Mouse (Mus musculus): ENCODE measurements around the gene C2.

Gene C2

DNA sequence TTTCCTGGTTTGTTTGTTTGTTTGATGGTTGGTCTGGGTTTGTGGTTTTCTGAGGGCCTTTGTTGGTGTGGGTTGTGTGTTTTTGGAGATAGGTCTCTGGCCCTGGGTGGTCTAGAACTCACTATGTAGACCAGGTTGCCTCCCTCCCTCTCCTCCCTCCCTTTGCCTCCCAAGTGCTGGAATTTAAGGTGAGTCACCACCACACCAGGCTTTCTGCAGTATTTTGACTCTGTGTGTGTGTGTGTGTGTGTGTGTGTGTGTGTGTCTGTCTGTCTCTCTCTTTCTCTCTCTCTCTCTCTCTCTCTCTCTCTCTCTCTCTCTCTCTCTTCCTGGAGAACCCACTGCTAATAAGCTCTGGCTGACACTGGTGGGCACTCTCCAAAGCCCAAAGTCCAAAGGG lies 16.9 kb downstream of the C2 start:
- DNase-seq (ENCODE audit: low spot score in 2 of 2) = no peak

DNA sequence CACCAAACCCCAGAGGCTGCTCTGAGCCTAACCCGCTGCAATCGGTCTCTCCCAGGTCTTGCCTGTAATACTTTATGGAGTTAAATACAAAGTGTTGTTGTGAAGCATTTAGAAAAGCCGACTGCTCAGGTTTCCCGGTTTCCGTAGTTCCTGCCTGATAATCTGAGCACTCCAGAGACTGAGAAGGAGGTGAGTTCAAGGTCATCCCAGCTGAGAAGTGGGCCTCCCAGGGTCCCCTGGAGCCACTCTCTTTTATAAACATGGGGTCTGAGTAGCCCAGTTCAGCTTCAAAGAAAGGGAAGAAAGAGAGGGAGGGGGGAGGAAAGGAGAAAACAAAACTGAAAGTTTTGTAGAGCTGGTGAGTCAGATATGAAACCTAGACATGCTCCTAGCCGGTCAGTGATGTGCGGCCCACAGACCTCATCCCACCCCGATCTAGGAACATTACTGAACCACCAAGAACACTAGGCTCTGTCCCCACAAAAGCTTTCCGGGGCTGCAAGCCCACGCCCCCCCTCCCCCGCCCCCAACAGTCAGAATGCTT lies 18.7 kb downstream of the C2 start, which contains the start of gene Zbtb12:
Gene Zbtb12 (plus strand): TSS at position 148 of the 544 bp plus-strand sequence.
- no peak for DNase-seq (ENCODE audit: low spot score in 2 of 2)

GRCm38 (mm10) chr17:34874321-34874720 lies 23.7 kb downstream of the C2 start:
- DNase-seq (ENCODE audit: low spot score in 2 of 2) = no peak

- DNase-seq (ENCODE audit: low spot score in 2 of 2) = no peak
Measured at GRCm38 (mm10) chr17:34865981-34866380, 32.1 kb downstream of the C2 start.

- no peak for DNase-seq (ENCODE audit: low spot score in 2 of 2)
Measured at GRCm38 (mm10) chr17:34862416-34863081, 35.5 kb downstream of the C2 start, which contains the start of gene Cfb. Gene Cfb, minus strand, starts transcription at chr17:34862518.

- DNase-seq (ENCODE audit: low spot score in 2 of 2) = no peak
Measured at GRCm38 (mm10) chr17:34861704-34862415, 36.2 kb downstream of the C2 start.

DNA sequence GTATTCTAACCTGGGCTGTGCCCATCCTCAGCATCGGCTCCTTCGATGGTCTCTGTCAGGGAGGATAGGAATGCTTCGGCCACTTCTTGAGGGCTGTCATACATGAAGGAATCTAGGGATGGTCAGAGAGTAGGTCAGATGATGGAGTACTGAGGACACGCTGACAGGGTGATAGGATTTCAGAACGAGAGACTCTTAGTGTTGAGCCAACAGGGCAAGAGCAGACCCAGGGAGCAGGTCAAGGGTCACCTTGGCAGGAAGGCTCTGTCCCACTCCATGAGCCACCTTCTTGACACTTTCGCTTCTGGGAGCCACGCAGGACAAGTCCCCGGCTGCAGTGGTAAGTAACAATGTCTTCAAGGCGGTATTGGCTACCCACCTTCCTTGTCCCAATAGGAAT lies 37.6 kb downstream of the C2 start:
- DNase-seq (ENCODE audit: low spot score in 2 of 2) = no peak

- DNase-seq (ENCODE audit: low spot score in 2 of 2) = no peak
Measured at GRCm38 (mm10) chr17:34858670-34859069, 39.4 kb downstream of the C2 start.

DNA sequence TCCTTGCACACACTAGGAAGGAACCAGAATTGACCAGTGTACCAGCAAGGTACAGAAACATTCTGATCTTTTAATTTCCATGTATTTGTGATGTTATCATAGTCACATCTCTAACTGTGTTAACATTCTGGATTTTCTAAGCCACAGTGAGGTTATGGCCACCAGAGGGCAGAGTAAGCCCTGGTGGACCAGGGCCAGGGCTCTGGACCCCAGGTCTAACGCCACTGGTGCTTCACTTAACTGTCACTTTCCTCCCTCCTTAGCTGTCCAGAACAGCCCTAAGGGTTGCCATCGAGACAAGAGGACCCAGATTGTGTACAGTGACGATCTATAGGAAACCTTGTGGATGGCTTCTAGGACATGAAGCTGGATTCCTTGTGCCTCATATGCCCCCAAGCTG lies 42.2 kb downstream of the C2 start:
- peak; percentile 47 to 74 for DNase-seq (ENCODE audit: low spot score in 2 of 2)

DNA sequence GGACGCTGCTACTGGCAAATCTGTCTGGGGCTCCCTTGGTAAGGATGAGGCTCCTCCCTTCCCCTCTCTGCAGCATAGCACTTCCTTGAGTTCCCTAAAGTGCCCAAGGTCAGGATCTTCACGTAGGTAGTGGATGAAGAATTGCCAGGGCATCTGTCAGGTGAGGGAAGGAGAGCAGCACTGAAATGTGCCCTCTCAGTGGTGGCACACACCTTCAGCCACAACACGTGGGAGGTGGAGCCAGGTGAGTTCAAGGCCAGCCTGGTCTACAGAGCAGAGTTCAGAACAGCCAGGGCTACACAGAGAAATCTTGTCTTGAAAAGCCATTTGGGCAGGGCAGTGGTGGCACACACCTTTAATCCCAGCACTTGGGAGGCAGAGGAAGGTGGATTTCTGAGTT lies 43.3 kb downstream of the C2 start:
- DNase-seq (ENCODE audit: low spot score in 2 of 2) = no peak

DNA sequence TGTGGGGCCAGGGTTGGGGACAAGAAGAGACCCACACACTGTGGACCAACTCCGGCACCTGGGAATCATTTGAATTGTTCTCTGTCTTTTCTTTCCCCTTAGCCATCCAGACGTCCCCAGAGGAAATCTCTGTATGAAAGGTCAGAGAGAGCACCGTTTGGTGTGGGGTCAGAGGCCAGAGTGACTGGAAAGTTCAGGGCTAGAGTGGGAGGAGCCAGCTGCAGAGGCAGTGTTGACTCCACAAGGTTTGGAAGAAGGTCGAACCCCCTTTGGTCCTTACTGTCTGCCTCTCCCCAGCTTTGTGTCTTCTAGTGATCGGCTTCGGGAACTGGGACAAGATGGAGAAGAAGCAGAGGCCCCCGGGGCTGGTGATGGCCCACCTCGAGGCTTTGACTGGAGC lies 44.6 kb downstream of the C2 start:
- no peak for DNase-seq (ENCODE audit: low spot score in 2 of 2)

GRCm38 (mm10) chr17:34850517-34851125 lies 47.4 kb downstream of the C2 start:
- no peak for DNase-seq (ENCODE audit: low spot score in 2 of 2)

- DNase-seq (ENCODE audit: low spot score in 2 of 2) = peak; percentile 98
Measured at GRCm38 (mm10) chr17:34849722-34850516, 48.1 kb downstream of the C2 start, which contains the start of the genes Skiv2l and Nelfe. Gene Skiv2l, minus strand, starts transcription at chr17:34850210. Gene Nelfe, plus strand, starts transcription at chr17:34850391.

DNA sequence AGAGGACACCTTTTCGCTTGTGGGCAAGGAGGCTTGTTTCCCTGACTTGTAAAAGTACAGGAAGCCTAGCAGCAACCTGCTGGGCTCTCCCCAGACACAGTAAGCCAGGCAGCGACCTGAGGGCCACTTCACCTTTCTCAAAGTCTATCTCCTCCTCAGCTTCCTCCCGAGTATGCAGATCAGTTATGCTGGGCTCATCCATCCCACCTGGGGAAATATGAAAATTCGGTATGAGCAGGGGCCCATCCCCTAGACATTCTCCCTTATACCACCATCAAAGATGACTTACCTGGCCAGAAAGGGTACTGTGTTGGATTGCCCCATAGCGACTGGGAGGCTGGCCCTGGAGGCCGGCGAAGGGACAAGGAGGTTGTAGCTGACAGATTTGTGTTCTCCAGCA lies 50.5 kb downstream of the C2 start:
- DNase-seq (ENCODE audit: low spot score in 2 of 2) = no peak

DNA sequence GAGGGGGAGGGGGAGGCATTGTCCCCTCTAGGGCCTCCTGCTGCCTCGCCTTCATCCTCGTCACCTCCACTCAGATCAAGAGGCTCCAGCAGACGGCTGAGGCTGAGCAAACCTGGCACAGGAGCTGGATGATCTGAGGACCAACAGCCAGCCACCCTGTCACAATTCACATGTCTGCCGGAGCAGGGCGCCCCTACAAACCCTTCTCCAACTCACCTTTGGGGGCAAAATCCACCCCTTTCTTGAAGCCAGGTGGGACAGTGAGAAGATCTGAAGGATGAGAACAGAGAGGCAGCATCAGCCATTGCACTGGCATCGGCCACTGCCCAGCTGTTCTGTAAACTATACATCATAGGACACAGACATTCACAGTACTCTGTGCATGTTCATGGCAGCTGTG lies 50.9 kb downstream of the C2 start:
- no peak for DNase-seq (ENCODE audit: low spot score in 2 of 2)

DNA sequence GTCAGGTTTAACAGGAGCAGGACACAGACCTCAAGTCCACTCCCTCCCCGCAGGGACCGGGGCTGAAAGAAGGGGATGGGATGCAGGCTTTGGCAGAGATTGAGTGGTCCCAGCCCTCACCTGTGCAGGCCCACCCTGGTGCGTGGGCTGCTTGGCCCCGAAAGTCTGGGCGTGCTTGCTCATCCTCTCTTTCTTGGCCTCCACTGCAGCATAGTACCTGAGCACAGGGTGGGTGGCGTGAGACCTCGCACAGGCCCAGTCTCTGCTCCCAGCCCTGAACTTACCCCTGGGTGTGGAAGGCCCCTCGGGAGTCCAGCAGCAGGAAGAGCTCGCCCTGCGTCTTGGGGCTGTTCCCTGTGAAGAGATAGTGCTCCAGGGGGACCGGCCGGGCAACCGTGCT lies 53.2 kb downstream of the C2 start:
- no peak for DNase-seq (ENCODE audit: low spot score in 2 of 2)

DNA sequence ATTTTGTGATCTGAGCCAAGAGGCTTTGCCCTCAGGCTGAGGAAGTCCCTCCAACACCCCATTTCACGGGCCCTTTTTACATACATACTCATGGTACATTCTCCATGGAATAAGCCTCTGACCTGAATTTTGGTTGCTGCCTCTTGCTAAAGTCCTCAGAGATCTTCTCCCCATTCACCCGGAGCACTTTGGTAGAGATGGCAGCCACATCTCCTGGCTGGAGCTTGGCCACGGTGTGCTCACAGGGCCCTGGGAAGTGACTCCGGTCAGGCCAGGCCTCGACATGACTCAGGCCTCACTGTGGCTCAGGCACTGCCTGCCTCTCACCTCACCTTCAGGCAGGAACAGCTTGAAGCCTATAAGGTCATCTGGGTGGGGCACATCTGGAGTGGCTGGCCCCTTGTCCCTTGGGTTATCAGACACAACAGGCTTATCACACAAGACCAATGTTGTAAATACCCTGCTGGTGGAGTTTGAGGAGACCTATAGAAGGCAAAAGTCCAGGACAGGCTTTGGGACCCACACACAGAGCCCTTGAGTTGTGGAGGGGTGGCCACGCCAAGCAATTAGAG lies 57.2 kb downstream of the C2 start:
- DNase-seq (ENCODE audit: low spot score in 2 of 2) = no peak

DNA sequence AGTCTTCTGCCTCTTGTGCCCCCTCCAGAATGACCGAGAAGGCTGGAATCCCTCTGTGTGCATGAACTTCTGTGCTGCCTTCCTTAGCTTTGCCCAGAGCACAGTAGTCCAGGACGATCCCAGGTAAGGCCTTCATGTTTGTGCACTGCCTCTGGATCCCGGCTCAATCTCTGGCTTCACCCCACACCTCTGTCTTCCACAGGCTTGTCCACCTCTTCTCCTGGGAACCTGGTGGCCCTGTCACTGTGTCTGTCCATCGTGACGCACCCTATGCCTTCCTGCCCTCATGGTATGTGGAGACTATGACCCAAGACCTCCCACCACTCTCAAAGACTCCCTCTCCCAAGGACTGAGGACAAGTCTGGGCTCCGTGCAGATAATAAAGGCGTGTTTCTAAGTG lies 59.3 kb downstream of the C2 start:
- DNase-seq (ENCODE audit: low spot score in 2 of 2) = no peak

- no peak for DNase-seq (ENCODE audit: low spot score in 2 of 2)
Measured at GRCm38 (mm10) chr17:34837464-34838324, 60.4 kb downstream of the C2 start.

- DNase-seq (ENCODE audit: low spot score in 2 of 2) = peak; percentile 94 to 97
Measured at GRCm38 (mm10) chr17:34836856-34837221, 61.2 kb downstream of the C2 start, which contains the start of the genes Stk19 and Dxo. Gene Stk19, minus strand, starts transcription at chr17:34836945. Gene Dxo, plus strand, starts transcription at chr17:34837019.
